Mouse (Mus musculus) fibroblast of lung, adult 2 months (primary cell): ENCODE measurements around the gene Olfr411.

Experiments
- DNase-seq: peaks from one replicate; pipeline ENCODE4 v3.0.0-alpha.2; 2011; ENCODE audit warnings: low read depth

Olfr411 gene

DNA sequence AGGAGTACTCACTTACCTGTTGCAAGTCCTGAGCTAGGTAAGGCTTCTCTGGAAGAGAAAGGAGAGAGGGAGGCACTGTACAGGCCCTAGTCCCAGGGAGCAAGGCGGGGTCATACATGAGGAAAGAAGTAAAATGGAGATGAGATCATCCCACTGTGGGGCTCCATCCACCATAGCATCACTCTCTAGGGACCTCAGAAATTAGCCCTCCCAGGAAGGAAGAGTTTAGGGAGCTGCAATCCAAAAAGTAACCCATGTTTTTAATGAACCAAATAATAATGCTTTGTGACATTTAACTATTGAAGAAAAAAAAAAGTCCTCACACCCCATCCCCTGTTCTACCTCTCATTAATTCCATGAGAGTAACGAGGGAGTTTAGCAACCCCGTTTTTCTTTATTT is at the start of gene Olfr411:
TSS of gene Olfr411 (minus strand) at position 101 of the 400 bp plus-strand sequence.
- no peak for DNase-seq

DNA sequence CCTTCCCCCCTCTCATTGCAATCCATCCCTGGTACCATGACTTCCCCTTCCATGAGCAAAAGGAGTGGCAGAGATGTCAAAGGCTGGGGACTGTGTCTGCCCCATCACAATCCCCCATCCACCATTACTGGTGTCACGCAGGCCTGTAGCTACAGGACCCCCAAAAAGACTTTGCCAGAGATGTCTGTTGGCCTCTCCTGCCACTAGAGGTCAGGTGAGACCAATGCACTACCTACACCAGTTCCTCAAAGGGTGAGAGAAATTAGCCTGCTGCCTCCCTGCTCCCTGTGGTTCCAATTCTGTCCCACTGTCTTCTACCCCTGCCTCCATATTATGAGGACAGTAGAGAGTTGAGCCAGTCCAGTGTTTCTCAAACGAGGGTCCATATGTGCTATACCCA is 49.7 kb upstream of the Olfr411 start:
- DNase-seq = no peak

DNA sequence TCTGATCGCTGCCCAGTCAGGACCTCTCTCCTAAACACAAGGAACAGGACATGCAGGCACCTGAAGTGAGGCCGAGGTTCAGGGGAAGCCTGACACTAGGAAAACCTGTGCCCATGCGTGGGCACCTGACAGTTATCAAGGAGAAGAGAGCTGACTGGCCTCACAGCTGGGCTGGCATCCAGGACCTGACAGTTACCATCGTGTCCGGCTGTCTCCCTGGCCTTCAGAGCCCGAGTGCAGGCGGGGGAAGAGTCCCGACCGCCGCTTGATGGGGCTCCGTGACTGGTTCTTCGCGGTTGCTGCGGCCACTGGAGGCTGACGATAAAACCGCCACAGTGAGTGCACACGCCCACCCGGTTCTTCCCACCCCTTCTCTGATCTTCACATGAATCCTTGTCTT is 43.1 kb upstream of the Olfr411 start:
- no peak for DNase-seq

GRCm38 (mm10) chr11:74393489-74393888 is 41.0 kb upstream of the Olfr411 start:
- no peak for DNase-seq

DNA sequence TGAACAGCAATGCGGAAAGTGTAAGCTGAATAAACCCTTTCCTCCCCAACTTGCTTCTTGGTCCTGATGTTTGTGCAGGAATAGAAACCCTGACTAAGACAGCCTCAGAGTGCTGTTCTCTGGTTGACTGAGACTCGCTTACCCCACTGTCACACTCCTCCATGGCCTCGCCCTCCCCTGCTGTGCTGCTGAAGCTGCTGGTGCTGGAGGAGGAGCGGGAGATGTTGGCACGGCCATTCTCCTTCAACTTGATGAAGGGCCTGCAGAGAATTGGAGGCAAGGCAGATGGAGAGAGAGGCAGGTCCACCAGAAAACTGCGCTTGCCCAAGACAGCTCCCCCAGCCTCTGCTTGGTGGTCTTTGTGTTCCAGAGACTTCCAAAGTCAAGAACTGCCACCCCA is 40.5 kb upstream of the Olfr411 start:
- no peak for DNase-seq

DNA sequence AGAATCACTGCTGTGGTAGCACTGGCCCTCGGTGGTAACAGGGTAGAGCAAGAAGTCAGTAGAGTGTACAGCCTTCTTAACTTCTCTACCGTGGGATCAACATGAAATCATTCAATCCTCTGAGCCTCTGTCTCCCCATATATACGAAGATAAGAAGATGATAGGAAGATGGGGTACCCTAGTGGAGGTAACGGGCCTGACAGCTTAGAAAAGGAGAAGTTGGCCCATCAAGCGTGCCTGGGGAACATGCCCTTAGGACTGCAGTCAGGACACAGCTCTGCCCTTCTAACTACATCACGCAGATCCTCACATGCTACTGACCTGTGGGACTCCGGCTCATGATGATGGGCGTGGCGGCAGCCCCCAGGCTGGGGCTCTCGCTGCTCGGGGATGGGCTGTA is 39.4 kb upstream of the Olfr411 start:
- no peak for DNase-seq

GRCm38 (mm10) chr11:74387203-74387602 is 34.8 kb upstream of the Olfr411 start:
- no peak for DNase-seq

DNA sequence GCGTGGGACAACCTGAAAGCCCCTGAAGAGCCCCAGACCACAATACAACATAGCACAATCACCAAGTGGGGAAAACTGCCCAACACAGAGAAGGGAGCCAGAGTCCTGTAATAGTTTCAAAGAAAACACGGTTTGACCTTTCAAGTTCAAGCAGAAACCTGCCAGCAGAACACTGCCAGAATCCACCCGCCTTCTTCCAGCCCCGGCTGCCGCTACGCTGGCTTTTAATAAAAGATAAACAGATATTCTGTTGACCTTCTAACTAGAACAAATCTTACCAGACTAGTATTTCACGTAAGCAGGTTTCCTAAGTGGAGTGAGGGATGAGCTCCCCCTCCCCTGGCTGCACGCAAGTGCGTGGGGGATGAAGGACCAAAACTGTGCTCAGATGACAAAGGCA is 33.2 kb upstream of the Olfr411 start:
- no peak for DNase-seq

- no peak for DNase-seq
These were observed 26.9 kb upstream of the Olfr411 start for GRCm38 (mm10) chr11:74379166-74379873.

- DNase-seq = no peak
These were observed 24.4 kb upstream of the Olfr411 start for GRCm38 (mm10) chr11:74376847-74377246.

DNA sequence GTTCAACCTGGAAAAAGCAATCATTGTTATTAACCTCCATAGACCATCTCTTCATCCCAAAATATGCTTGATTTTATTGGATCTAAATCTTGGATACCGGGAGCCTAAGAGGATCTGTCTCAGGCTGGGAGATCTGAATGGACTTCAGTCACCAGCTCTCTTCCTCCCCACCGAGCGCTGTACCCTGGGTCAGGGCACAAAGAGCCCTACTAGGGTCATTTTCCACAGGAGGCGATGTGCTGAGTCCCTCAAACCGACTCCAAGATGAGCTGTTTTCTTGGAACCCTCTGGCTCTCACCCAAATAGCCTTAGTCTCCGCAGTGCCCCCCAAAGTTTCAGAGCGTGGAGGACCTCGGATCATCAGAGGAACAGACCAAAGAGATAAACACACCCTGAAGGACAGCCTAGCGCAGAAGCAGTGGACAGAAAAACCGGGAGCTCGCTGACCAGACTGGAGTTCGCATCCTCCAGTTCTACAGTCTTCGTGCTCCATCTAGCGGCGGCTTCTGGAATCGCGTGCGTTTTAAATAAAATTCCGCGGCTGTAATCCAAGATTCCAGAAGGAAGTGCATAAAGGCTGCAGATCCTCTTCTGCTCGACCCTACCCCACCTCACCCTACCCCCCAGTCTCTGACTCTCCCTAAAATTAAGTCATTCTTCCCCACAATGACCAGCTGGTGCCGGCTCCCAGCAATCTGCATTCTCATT is 19.1 kb upstream of the Olfr411 start:
- DNase-seq = peak; percentile 27

- DNase-seq = no peak
These were observed 9.3 kb upstream of the Olfr411 start, which contains the start of gene Olfr412 for GRCm38 (mm10) chr11:74361769-74362168. Gene Olfr412, plus strand, starts transcription at chr11:74362069.

- DNase-seq = no peak
These were observed 14.5 kb downstream of the Olfr411 start, which contains the start of gene Olfr410 for GRCm38 (mm10) chr11:74337931-74338330. Gene Olfr410, minus strand, starts transcription at chr11:74338031.

DNA sequence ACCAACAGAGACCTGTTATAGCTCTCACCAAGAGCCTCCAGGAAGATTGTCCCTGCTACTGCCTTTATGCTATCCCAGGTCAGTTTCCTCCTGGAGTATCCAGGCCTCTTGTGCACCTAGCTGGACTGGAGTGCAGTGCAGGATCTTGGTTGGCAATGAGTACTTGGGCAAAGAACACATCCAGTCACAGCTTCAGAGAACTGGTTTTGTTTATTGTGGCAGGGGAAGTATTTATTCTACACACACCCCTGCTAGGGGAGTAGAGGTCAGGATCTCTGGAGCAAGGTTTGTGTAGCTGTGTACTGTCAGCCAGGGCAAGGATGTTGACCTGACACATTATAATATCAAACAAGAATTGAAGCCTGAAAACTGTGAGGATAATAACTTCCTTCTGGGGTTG is 23.7 kb downstream of the Olfr411 start:
- DNase-seq = no peak

DNA sequence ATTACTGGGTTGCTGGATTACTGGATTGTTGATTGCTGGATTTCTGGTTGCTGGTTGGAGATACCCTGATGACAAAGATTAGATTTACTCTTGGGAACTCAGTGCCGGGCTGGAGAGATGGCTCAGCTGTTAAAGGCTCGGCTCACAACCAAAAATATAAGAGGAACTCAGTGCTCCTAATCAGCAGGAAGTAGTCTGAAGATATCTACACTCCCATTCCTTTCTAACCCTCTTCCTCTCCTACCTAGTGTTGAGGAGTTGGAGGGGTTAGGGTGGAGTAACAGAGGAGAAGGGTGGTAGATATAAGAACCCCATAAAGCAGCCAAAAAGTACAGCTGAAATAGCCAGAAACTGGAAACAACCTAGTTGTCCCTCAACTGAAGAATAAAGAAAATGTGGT is 26.4 kb downstream of the Olfr411 start:
- DNase-seq = no peak
